Mouse (Mus musculus) midbrain, embryonic 14.5 days (tissue): ENCODE measurements at regions not wholly inside any gene's neighbourhood (a gene's known extent, or its start where the extent isn't known, plus 50 kb on each side); places are given as distances from the start of the nearest gene placed in this dataset.
A peak's percentile ranks its signal among the peaks of the same experiment; 100 is the strongest.

Experiments
- ATAC-seq: fragments of 200-750 bp; cut with Nextera tagmentation; 2 replicates; pipeline ENCODE4 v1.8.0; 2017; ENCODE audit warnings: moderate number of reproducible peaks, moderate library complexity; ENCODE audit not compliant: low FRiP score, low TSS enrichment
- DNase-seq: peaks from one replicate; pipeline ENCODE4 v3.0.0-alpha.2; 2015
- H3K27ac ChIP-seq: fragments of 300-500 bp; sonication (generic); replicated peaks from 2 replicates; pipeline ENCODE4 v1.5.1; 2014; ENCODE audit warnings: mild to moderate bottlenecking, low read depth, low read length, moderate library complexity
- H3K27me3 ChIP-seq: fragments of 300-500 bp; sonication (generic); 2 replicates; pipeline ENCODE4 v1.6.1; 2014; ENCODE audit warnings: low read length, control low read depth, mixed read lengths; ENCODE audit not compliant: control insufficient read depth, insufficient read depth
- H3K36me3 ChIP-seq: fragments of 300-500 bp; sonication (generic); 2 replicates; pipeline ENCODE4 v1.6.1; 2014; ENCODE audit warnings: low read length, control low read depth; ENCODE audit not compliant: control insufficient read depth, insufficient read depth
- H3K4me1 ChIP-seq: fragments of 300-500 bp; sonication (generic); 2 replicates; pipeline ENCODE4 v1.6.1; 2014; ENCODE audit warnings: mild to moderate bottlenecking, antibody characterized with exemption, low read length, control low read depth; ENCODE audit not compliant: control insufficient read depth, insufficient read depth
- H3K4me2 ChIP-seq: fragments of 300-500 bp; sonication (generic); 2 replicates; pipeline ENCODE4 v1.6.1; 2014; ENCODE audit warnings: mild to moderate bottlenecking, low read length, moderate library complexity
- H3K4me3 ChIP-seq: fragments of 300-500 bp; sonication (generic); replicated peaks from 2 replicates; pipeline ENCODE4 v1.5.1; 2014; ENCODE audit warnings: low read depth, low read length
- H3K9ac ChIP-seq: fragments of 300-500 bp; sonication (generic); replicated peaks from 2 replicates; pipeline ENCODE4 v1.6.1; 2014; ENCODE audit warnings: mild to moderate bottlenecking, low read length, moderate library complexity
- H3K9me3 ChIP-seq: fragments of 300-500 bp; sonication (generic); 2 replicates; pipeline ENCODE4 v1.6.1; 2016; ENCODE audit warnings: low read length, control low read depth, mixed read lengths; ENCODE audit not compliant: control insufficient read depth
- WGBS: fragments of 180-500 bp; shearing (Covaris S2); extraction: QIAGEN DNeasy Blood & Tissue Kit; methylation state at CpG from one replicate; pipeline ENCODE4 v1.1.7; 2014; 5-methylcytosine and 5-hydroxymethylcytosine counted together

DNA sequence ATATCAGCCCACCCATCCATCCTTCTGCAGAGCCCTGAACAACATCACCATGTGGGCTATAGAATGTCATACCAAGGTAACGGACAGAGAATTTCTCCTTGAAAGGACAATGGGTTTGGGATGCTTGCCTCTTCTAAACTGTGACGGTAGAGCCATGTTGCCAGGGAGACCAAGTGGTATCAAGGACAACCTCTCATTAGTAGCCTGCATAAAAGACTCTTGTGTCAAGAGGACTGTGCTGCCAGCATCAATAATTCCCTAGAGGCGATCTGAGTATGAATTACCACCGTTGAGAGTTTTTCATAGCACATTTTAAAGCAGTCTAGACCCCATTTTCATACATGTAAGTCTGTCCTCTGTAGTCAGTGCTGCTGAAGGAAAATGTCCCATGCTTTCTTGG, 79.3 kb upstream of the Hpf1 start:
- H3K9me3 ChIP-seq, result no peaks in the 10 kb centered on the region
- peak; percentile 37 for DNase-seq
- ATAC-seq, result 0 out of 2 replicates have a peak, but pooled peaks have one; percentile 18
- no peak overlapping the region for H3K4me3 ChIP-seq
- H3K27ac ChIP-seq, result no peak overlapping the region
- H3K4me2 ChIP-seq, result no peak overlapping the region
- H3K9ac ChIP-seq, result no peak overlapping the region
- H3K36me3 ChIP-seq, result no peaks in the 10 kb centered on the region
- H3K4me1 ChIP-seq, result no peaks in the 10 kb centered on the region
- H3K27me3 ChIP-seq, result no peaks in the 10 kb centered on the region
- 22% methylated on average over 4 of the region's 4 CpGs for WGBS

DNA sequence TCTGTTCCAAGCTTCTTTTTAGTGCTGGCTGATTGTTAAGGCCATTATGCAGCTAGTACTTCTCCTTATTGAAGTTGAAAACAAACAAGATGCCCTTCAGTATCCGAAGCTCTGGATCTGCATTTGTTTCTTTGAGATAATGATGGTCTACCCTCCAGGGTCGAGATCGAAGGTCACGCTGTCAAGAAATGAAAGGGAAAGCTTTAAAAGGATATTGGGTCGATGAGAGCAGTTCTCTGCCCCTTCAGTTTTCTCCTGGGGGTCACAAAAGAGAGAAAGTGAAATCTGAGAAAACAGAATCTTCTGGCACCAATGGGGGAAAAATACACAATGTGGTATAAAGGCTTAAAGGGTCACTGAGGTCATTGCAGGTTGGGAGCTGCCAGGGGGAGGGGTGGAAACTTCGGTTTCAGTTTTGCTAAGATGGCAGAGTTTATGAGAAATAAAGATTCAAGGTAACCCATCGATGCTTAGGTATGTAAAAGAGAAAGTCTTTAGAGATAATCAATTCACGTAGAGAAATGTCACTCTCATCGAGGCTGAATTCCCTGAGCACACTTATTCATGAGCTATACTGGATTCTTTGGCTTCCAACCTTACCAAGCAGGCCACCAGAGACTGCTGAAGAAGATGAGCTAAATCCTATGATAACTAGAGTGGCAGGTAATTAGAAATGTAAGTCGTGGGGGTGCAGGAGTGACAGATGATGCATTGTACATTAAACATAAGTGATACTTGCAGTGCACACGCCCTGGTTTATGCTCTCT, 64.4 kb upstream of the Hpf1 start:
- H3K9me3 ChIP-seq, result no peaks in the 10 kb centered on the region
- H3K4me1 ChIP-seq, result no peaks in the 10 kb centered on the region
- 34% methylated on average over 11 of the region's 11 CpGs for WGBS
- H3K4me2 ChIP-seq, result no peak overlapping the region
- H3K4me3 ChIP-seq, result no peak overlapping the region
- no peak overlapping the region for H3K27ac ChIP-seq
- ATAC-seq (no peak), DNase-seq (peak; percentile 2)
- no peak overlapping the region for H3K9ac ChIP-seq
- H3K27me3 ChIP-seq, result no peaks in the 10 kb centered on the region
- no peaks in the 10 kb centered on the region for H3K36me3 ChIP-seq

DNA sequence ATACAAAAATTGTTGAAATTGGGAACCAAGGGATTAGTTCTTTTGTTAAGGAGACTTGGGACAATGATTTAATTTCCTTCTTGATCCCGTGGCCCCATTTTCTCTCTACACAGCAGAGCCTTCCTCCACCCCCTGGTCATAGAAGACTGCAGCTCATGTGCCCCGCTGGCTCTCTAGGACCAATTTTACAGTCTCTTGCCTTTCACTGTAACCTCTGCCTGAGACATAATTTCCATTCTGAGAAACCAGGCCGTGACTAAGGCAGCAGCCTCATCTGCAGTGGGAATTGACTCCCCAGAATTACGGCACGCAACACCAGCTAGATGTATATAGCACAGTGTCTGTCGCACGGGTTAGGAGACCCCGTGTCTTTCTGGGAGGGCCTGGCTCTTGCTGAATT, 63.0 kb upstream of the Hpf1 start:
- H3K4me1 ChIP-seq, result no peaks in the 10 kb centered on the region

DNA sequence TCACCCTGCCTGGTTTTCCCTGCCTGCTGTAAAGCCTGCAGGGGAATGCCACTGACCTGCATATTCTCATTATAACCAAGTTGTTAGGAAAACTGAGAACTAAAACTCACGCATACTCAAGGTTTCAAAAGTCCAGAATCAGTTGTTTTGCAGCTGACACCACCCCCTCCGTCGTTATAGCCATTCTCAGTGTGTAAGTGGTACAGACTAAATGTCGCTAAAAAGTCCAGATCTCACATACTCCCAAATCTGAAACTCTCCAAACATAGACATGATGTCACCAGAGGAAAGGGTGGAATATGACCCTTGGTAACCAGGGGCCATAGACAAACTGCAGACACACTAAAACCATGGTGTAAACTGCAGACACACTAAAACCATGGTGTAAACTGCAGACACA, 61.1 kb upstream of the Hpf1 start:
- H3K4me1 ChIP-seq, result no peaks in the 10 kb centered on the region
- no peaks in the 10 kb centered on the region for H3K9me3 ChIP-seq
- no peak overlapping the region for H3K4me3 ChIP-seq
- no peak overlapping the region for H3K4me2 ChIP-seq
- DNase-seq (no peak), ATAC-seq (no peak)
- H3K9ac ChIP-seq, result no peak overlapping the region
- H3K36me3 ChIP-seq, result no peaks in the 10 kb centered on the region
- no peak overlapping the region for H3K27ac ChIP-seq
- WGBS, result 92% methylated on average over 4 of the region's 4 CpGs
- no peaks in the 10 kb centered on the region for H3K27me3 ChIP-seq

More for the DNA sequence above, 63.0 kb upstream of the Hpf1 start:
- Histone ChIP-seq H3K4me2 (no peak overlapping the region), H3K9ac (no peak overlapping the region), H3K4me3 (no peak overlapping the region), H3K27ac (no peak overlapping the region), H3K27me3 (no peaks in the 10 kb centered on the region), H3K36me3 (no peaks in the 10 kb centered on the region), H3K9me3 (no peaks in the 10 kb centered on the region)
- 89% methylated on average over 8 of the region's 8 CpGs for WGBS
- ATAC-seq (no peak), DNase-seq (no peak)

DNA sequence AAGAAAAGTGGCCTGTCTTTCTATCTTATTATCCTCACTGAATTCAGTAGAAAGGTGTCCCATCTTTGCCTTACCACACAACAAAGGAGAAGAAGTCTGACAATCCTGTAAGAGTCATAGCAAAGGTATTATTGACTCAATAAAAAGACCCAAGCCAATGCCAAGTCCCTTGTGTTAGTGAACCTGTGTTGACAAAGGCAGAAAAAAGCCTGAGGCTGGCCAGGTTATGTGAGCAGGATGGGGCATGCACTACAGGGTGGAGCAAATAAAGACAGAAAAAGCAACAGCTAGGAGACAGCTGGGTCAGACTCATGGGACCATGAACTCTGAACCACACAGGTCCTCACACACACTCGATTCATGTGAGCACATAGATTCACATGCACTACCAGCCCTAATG, 59.7 kb upstream of the Hpf1 start:
- no peaks in the 10 kb centered on the region for H3K9me3 ChIP-seq
- no peak for ATAC-seq
- H3K36me3 ChIP-seq, result no peaks in the 10 kb centered on the region
- H3K4me2 ChIP-seq, result no peak overlapping the region
- no peaks in the 10 kb centered on the region for H3K27me3 ChIP-seq
- H3K4me3 ChIP-seq, result no peak overlapping the region
- DNase-seq, result no peak
- no peaks in the 10 kb centered on the region for H3K4me1 ChIP-seq
- no peak overlapping the region for H3K9ac ChIP-seq
- WGBS, result 83% methylated on average over 1 of the region's 1 CpGs
- no peak overlapping the region for H3K27ac ChIP-seq

DNA sequence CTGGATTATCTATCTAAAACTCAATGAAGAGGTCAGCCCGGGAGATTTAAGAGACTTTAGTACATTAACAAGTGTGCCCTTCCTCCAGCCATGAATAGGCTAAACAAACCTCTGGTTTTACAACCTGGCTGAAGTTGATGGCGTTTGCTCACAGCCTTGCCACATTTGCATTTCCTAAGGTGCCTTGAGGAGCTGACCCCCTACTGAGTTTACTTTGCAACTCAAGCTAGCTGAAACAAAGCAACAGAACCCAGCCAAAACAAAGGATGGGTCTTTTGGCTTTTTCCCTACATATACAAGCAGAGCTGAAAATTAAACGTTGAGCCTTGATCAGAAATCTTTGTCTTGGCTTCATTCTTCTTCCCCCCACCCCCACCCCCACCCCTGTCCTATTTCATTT, 51.7 kb upstream of the Hpf1 start:
- no peak overlapping the region for H3K27ac ChIP-seq
- no peak overlapping the region for H3K4me2 ChIP-seq
- no peak overlapping the region for H3K9ac ChIP-seq
- no peak for DNase-seq
- ATAC-seq, result no peak
- H3K27me3 ChIP-seq, result no peaks in the 10 kb centered on the region
- no peaks in the 10 kb centered on the region for H3K36me3 ChIP-seq
- no peak overlapping the region for H3K4me3 ChIP-seq
- H3K9me3 ChIP-seq, result no peaks in the 10 kb centered on the region
- WGBS, result 10% methylated on average over 3 of the region's 3 CpGs
- H3K4me1 ChIP-seq, result no peaks in the 10 kb centered on the region
